Mouse (Mus musculus) hindbrain, embryonic 16.5 days (tissue): Measurements from ENCODE around the gene Gpr33. TPM values are rescaled to one million over a fixed set of nuclear protein-coding genes. Genes with fewer than 3 reads are reported as not detected.

ENCODE experiments used
- ATAC-seq: fragments of 200-750 bp; cut with Nextera tagmentation; 2 replicates; pipeline ENCODE4 v1.8.0; 2017; ENCODE audit warnings: moderate TSS enrichment, moderate library complexity
- H3K27ac ChIP-seq: fragments of 300-500 bp; sonication (generic); 2 replicates; pipeline ENCODE4 v1.5.1; 2014; ENCODE audit warnings: low read depth, mild to moderate bottlenecking, control low read depth, low read length, moderate library complexity
- H3K27me3 ChIP-seq: fragments of 300-500 bp; sonication (generic); replicated peaks from 2 replicates; pipeline ENCODE4 v1.6.1; 2014; ENCODE audit warnings: low read length; ENCODE audit not compliant: control insufficient read depth, insufficient read depth
- H3K36me3 ChIP-seq: fragments of 300-500 bp; sonication (generic); 2 replicates; pipeline ENCODE4 v1.6.1; 2014; ENCODE audit warnings: mild to moderate bottlenecking, low read length, moderate library complexity, mixed read lengths; ENCODE audit not compliant: control insufficient read depth, insufficient read depth
- H3K4me1 ChIP-seq: fragments of 300-500 bp; sonication (generic); 2 replicates; pipeline ENCODE4 v1.6.1; 2014; ENCODE audit warnings: low read depth, low read length; ENCODE audit not compliant: control insufficient read depth, insufficient read depth
- H3K4me2 ChIP-seq: fragments of 300-500 bp; sonication (generic); 2 replicates; pipeline ENCODE4 v1.6.1; 2014; ENCODE audit warnings: mild to moderate bottlenecking, low read length, control low read depth, moderate library complexity
- H3K4me3 ChIP-seq: fragments of 300-500 bp; sonication (generic); 2 replicates; pipeline ENCODE4 v1.5.1; 2014; ENCODE audit warnings: mild to moderate bottlenecking, low read length, control low read depth, moderate library complexity
- H3K9ac ChIP-seq: fragments of 300-500 bp; sonication (generic); 2 replicates; pipeline ENCODE4 v1.6.1; 2014; ENCODE audit warnings: low read depth, mild to moderate bottlenecking, control low read depth, low read length, moderate library complexity
- H3K9me3 ChIP-seq: fragments of 300-500 bp; sonication (generic); 2 replicates; pipeline ENCODE4 v1.6.1; 2014; ENCODE audit warnings: mild to moderate bottlenecking, low read length, moderate library complexity; ENCODE audit not compliant: control insufficient read depth
- WGBS: fragments of 180-500 bp; shearing (Covaris S2); extraction: QIAGEN DNeasy Blood & Tissue Kit; methylation state at CpG from one replicate; pipeline ENCODE4 v1.1.7; 2014; 5-methylcytosine and 5-hydroxymethylcytosine counted together
- polyA plus RNA-seq: library from polyadenylated mRNA; unstranded; fragments of >200 nt; fragmentation: Nextera tagmentation; extraction: Ambion mirVana; gene quantifications from 2 replicates; pipeline ENCODE4 v1.2.1, GENCODE M21; 2015

Gpr33 gene
- polyA plus RNA-seq, 1 experiment from 2014 or later, result not detected

DNA sequence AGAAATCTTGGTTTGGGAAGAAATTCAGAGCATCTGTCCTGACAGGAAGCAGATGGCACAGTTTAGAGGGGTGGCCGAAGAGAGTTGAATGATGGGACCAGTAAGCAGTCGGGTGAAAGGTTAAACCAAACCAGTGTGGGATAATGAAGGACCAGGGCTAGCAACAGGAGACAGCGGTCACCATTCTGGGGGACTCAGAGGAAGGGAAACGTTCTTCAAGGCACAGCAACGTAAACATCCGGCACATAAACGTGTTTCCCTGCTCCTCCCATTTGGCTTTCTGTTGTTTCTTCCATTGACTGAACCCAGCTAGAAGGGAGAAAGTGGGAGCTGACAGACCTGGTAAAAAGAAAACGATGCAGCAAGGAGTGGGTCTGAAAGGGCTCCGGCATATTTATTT is 14.6 kb downstream of the Gpr33 start:
- no peak for ATAC-seq
- Histone ChIP-seq H3K36me3 (no peaks in the 10 kb centered on the region), H3K4me1 (no peaks in the 10 kb centered on the region; the same call in 1 of the 2 replicates), H3K4me2 (no peak overlapping the region), H3K27me3 (no peaks in the 10 kb centered on the region), H3K9me3 (no peaks in the 10 kb centered on the region), H3K9ac (no peak overlapping the region), H3K27ac (no peak overlapping the region), H3K4me3 (no peak overlapping the region)
- 54% methylated on average over 9 of the region's 9 CpGs for WGBS

GRCm38 (mm10) chr12:52012159-52012558 is 15.7 kb downstream of the Gpr33 start:
- Histone ChIP-seq H3K4me3 (no peak overlapping the region), H3K9ac (no peak overlapping the region), H3K27ac (no peak overlapping the region), H3K36me3 (no peaks in the 10 kb centered on the region), H3K4me2 (no peak overlapping the region), H3K9me3 (no peaks in the 10 kb centered on the region), H3K4me1 (no peaks in the 10 kb centered on the region; the same call in 1 of the 2 replicates), H3K27me3 (no peaks in the 10 kb centered on the region)
- WGBS, result 80% methylated on average over 8 of the region's 8 CpGs
- ATAC-seq, result no peak

- no peak for ATAC-seq
- WGBS, result 49% methylated on average over 2 of the region's 2 CpGs
- Histone ChIP-seq H3K4me1 (peaks cover 4% of the 10 kb centered on the region; the same call in 1 of the 2 replicates), H3K36me3 (no peaks in the 10 kb centered on the region), H3K27ac (no peak overlapping the region), H3K4me2 (peak overlapping the region; percentile 60), H3K9ac (no peak overlapping the region), H3K9me3 (no peaks in the 10 kb centered on the region), H3K4me3 (peak overlapping the region; percentile 40), H3K27me3 (no peaks in the 10 kb centered on the region)
These were observed 17.3 kb downstream of the Gpr33 start for GRCm38 (mm10) chr12:52010630-52010961.

DNA sequence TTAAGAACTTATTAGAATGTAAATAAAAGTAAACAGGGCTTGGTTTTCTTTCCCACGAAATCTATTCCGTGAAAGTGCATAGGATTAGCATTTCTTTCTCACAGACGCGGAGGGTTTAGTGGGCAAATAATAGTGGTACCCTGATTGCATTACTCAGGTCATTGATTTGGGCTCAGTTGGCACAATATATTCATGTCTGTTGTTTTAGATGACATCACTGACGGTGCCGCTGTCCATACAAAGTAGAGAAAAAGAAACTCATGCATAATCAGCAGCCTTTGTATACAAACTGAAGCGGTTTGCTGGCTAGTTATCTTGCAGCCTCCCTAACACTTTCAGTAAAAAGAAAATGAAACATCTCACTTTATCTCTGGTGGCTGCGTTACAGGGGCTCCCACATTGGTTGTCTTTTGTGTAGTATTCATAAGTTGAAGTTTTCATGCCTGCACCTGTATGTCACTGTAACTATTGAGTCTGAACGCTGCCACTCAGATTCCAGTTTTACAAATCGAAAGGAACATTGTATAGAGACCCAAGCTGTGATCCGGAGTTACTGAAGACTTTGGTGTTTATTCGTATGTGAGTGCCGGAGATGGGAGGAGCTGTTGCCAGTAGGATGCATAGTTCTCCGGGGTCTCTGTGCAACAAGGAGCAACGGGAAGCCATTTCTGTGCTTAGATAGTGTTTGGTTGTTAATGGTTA is 17.8 kb downstream of the Gpr33 start:
- Histone ChIP-seq H3K4me1 (peaks cover 7% of the 10 kb centered on the region; the same call in 1 of the 2 replicates), H3K4me3 (peak overlapping the region; percentile 40), H3K27me3 (no peaks in the 10 kb centered on the region), H3K9ac (peak overlapping the region; percentile 27), H3K4me2 (peak overlapping the region; percentile 60), H3K36me3 (no peaks in the 10 kb centered on the region), H3K27ac (peak overlapping the region; percentile 29; the same call in 1 of the 2 replicates), H3K9me3 (no peaks in the 10 kb centered on the region)
- WGBS, result 35% methylated on average over 15 of the region's 15 CpGs
- no peak for ATAC-seq

GRCm38 (mm10) chr12:52006633-52006994 is 21.2 kb downstream of the Gpr33 start:
- WGBS, result 47% methylated on average over 5 of the region's 5 CpGs
- Histone ChIP-seq H3K9ac (peak overlapping the region; percentile 53), H3K27ac (peak overlapping the region; percentile 84)

GRCm38 (mm10) chr12:52005877-52006632 is 21.8 kb downstream of the Gpr33 start, which contains the start of gene Dtd2:
Gene Dtd2 (minus strand): TSS chr12:52006501.
- Histone ChIP-seq H3K27me3 (no peaks in the 10 kb centered on the region), H3K27ac (peak within 1 kb of the TSS; percentile 84), H3K4me1 (peaks cover 7% of the 10 kb centered on the region; the same call in 1 of the 2 replicates), H3K4me2 (peak within 1 kb of the TSS; percentile 81), H3K4me3 (peak within 1 kb of the TSS; percentile 86), H3K9me3 (no peaks in the 10 kb centered on the region), H3K9ac (peak within 1 kb of the TSS; percentile 85), H3K36me3 (no peaks in the 10 kb centered on the region)
- ATAC-seq, result peak; percentile 97
- WGBS, result 2% methylated on average over 46 of the region's 46 CpGs

More at GRCm38 (mm10) chr12:52006633-52006994, 21.2 kb downstream of the Gpr33 start:
- Histone ChIP-seq H3K4me1 (peaks cover 7% of the 10 kb centered on the region; the same call in 1 of the 2 replicates), H3K9me3 (no peaks in the 10 kb centered on the region), H3K4me2 (peak overlapping the region; percentile 81), H3K36me3 (no peaks in the 10 kb centered on the region), H3K27me3 (no peaks in the 10 kb centered on the region), H3K4me3 (peak overlapping the region; percentile 86)
- ATAC-seq, result peak; percentile 75

DNA sequence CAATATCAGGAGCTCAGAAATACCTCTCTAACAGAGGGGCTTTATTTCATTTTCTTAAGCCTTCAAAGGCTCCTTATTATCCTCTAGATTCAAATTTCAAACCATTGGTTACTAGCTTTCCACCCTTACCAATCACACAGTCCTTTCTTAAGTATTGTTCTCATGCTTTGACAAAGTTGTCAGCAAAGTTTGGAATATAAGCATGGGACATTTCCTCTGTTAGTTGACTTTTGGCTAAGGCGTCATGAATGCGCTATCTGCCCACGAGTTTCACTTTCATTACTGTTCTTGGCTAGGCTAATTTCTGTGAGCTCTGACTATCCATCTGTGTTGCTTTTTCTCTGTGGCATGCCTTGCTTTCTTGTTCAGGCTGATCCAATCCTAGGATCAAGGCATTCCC is 25.1 kb downstream of the Gpr33 start:
- Histone ChIP-seq H3K27ac (no peak overlapping the region), H3K36me3 (peaks cover 3% of the 10 kb centered on the region; the same call in 1 of the 2 replicates), H3K9me3 (no peaks in the 10 kb centered on the region), H3K4me1 (peaks cover 7% of the 10 kb centered on the region; the same call in 1 of the 2 replicates), H3K27me3 (no peaks in the 10 kb centered on the region), H3K4me2 (no peak overlapping the region), H3K4me3 (no peak overlapping the region), H3K9ac (no peak overlapping the region)
- no peak for ATAC-seq
- 88% methylated on average over 3 of the region's 3 CpGs for WGBS

DNA sequence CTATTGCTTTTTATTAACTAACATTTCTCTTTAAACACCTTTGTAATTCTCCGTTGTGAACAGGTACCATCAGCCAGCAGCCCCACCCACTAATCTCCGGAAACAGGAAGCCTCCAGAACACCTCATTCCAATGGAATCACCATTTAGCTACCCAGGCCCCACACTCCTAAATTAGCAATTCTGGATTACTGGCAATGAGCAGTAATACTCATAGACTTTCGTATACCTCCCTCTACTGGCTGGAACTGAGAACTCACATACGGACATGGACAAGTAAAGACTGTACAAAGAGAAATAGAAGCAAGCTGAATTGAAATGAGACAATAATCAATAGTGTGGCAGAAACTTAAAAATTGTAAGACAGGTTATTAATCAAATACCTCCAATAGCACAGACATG is 26.3 kb downstream of the Gpr33 start:
- Histone ChIP-seq H3K27me3 (no peaks in the 10 kb centered on the region), H3K27ac (no peak overlapping the region), H3K4me3 (no peak overlapping the region), H3K9ac (no peak overlapping the region), H3K4me2 (no peak overlapping the region), H3K9me3 (no peaks in the 10 kb centered on the region), H3K4me1 (peaks cover 5% of the 10 kb centered on the region; the same call in 1 of the 2 replicates), H3K36me3 (peaks cover 3% of the 10 kb centered on the region; the same call in 1 of the 2 replicates)
- 26% methylated on average over 4 of the region's 4 CpGs for WGBS
- peak; percentile 66 for ATAC-seq

- Histone ChIP-seq H3K27me3 (no peaks in the 10 kb centered on the region), H3K9me3 (no peaks in the 10 kb centered on the region), H3K36me3 (peaks cover 3% of the 10 kb centered on the region; the same call in 1 of the 2 replicates), H3K4me3 (no peak overlapping the region), H3K4me1 (no peaks in the 10 kb centered on the region), H3K4me2 (no peak overlapping the region), H3K27ac (no peak overlapping the region), H3K9ac (no peak overlapping the region)
- 92% methylated on average over 9 of the region's 9 CpGs for WGBS
- ATAC-seq, result no peak
These were observed 29.4 kb downstream of the Gpr33 start for GRCm38 (mm10) chr12:51998366-51998932.
